Mouse (Mus musculus) testis, adult 2 months (tissue): Measurements from ENCODE around the gene Ylpm1.

Experiments used
- CTCF ChIP-seq: fragments of 200-500 bp; IDR thresholded peaks from 2 replicates; pipeline ENCODE4 v1.5.1; 2012; ENCODE audit warnings: low read depth, mild to moderate bottlenecking, inconsistent platforms, low read length, moderate library complexity; ENCODE audit not compliant: control insufficient read depth, insufficient read depth, insufficient replicate concordance
- POLR2A ChIP-seq: fragments of 200-500 bp; IDR thresholded peaks from 2 replicates; pipeline ENCODE4 v1.6.1; 2012; ENCODE audit warnings: low read depth, mild to moderate bottlenecking, inconsistent platforms, low read length, moderate library complexity; ENCODE audit not compliant: control insufficient read depth

DNA sequence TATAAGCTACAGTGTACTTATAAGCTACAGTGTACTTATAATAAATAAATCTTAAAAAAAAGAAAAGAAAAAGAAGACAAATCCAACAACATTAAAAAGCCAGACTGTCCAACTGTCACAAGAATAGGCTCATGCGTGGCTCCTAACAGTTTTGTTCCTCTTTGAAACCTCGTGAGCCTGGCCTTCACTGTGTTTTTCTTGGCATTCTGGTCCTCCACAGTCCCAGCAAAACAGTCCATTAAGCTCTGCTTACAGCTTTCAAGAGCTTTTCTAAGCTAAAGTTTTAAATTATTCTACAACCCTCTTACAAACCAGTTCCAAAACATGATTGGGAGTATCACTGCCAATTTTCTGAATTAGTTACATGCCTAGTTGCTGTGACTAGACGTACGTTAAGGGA lies 6.7 kb upstream of the Ylpm1 start:
- TF ChIP-seq CTCF (no peak), POLR2A (no peak)
